Mouse (Mus musculus): ENCODE data around the gene Rmi2. TPM values are rescaled to one million over a fixed set of nuclear protein-coding genes. Genes with fewer than 3 reads are reported as not detected.

Gene Rmi2
- total RNA-seq, 4 experiments from 2014 or later, result 0.10 to 0.37 (median 0.25) TPM

DNA sequence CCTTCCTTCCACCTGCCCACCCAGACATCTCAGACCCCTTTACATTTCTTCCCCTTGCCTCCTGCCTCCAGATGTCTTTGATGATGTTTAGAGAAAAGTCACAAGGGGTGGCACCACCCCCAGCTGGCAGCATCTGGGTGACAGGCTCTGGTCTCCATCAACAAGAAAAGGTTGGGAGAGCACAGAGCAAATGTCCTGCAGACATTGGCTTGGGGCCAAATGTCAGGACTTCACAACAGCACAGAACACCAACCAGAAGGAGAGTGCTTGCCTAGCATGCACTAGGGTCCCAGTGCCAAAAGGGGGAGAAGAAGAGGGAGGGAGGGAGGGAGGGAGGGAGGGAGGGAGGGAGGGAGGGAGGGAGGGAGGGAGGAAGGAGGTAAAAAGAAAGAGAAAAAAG is 85.0 kb downstream of the Rmi2 start:
- DNase-seq (ENCODE audit: low spot score in 2 of 2), result no peak

GRCm38 (mm10) chr16:10923561-10923960 is 88.7 kb downstream of the Rmi2 start:
- DNase-seq (ENCODE audit: low spot score in 2 of 2), result no peak

- DNase-seq (ENCODE audit: low spot score in 2 of 2), result no peak
These were observed 90.8 kb downstream of the Rmi2 start for GRCm38 (mm10) chr16:10925591-10926180.

GRCm38 (mm10) chr16:10927026-10927425 is 92.2 kb downstream of the Rmi2 start:
- no peak for DNase-seq (ENCODE audit: low spot score in 2 of 2)

DNA sequence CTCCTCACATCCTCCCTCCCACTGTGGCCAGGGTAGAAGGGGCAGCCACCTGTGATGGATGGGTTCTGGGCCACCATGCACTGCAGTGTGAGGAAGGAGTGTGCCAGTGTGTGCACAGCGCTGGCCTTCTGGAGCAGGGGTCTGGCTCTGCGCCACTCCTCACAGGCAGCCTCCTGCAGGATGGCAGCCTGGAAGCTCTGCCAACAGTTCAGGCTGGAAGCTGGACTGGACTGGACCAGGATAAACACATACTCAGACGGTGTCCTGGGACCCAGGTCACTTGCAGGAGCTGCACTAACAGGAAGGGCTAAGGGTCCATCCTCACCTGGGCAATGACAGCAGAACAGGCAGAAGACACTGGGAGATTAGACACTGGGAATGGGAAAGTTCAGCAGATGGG is 98.5 kb downstream of the Rmi2 start:
- DNase-seq (ENCODE audit: low spot score in 2 of 2), result no peak

GRCm38 (mm10) chr16:10934047-10934446 is 99.2 kb downstream of the Rmi2 start:
- no peak for DNase-seq (ENCODE audit: low spot score in 2 of 2)

DNA sequence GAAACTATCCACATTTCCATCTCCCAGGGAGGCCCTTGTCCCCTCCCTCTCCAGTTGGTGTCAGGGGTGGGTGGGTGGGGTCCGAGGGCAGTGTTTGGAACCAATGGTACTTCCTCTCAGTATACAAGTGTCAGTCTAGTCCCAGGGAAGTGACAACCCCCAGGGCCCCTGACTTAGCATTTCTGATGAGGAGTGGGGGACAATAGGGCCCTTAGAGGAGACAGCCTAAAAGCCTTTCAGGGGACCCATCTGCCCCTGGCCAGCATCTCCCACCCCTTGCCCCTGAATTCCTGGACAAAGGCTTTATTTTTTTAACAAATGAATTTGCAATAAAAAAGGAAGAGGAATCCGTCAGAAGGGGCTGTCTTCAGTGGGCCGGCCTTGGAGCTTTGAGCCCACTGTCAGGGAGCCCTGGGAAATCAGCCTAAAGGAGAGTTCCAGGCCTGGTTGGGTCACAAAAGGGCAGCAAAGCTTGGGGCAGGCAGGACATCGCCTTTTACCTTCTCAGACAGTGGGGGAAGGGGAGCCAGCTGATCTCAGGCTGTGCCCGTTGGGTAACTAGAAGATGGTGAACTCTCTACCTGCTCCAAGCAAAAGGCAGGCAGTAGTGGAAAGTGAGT is 102.0 kb downstream of the Rmi2 start:
- DNase-seq (ENCODE audit: low spot score in 2 of 2), result no peak

- no peak for DNase-seq (ENCODE audit: low spot score in 2 of 2)
These were observed 102.6 kb downstream of the Rmi2 start for GRCm38 (mm10) chr16:10937497-10937896.

GRCm38 (mm10) chr16:10939932-10940331 is 105.1 kb downstream of the Rmi2 start:
- DNase-seq (ENCODE audit: low spot score in 2 of 2), result no peak

DNA sequence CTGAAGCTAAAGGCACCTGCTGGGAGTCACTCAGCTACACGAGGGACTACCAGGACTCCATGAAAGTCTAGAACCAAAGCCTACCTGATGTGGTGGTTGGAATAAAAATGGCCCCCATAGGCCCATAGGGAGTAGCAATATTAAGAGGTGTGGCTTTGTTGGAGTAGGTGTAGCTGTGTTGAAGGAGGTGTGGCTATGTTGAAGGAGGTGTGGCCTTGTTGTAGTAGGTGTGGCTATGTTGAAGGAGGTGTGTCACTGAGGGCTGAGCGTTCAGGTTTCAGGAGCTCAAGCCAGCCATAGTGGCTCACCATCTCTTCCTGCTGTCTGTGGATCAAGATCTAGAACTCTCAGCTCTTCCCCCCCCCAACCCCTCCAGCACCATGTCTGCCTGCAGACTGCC is 105.8 kb downstream of the Rmi2 start:
- DNase-seq (ENCODE audit: low spot score in 2 of 2), result no peak

Other genes with a start within 250 kb of the Rmi2 start
- gene Socs1, start 49.5 kb upstream of the Rmi2 start, total RNA-seq (2022), result 1 to 10 TPM in 1 of 4 experiments, under 1 TPM in 3; 0.53 to 1.2 (median 0.76) TPM
- not detected for gene Tnp2, start 46.4 kb upstream of the Rmi2 start, total RNA-seq (2022)
- gene Prm3, start 44.1 kb upstream of the Rmi2 start, total RNA-seq (2022), result not detected
- gene Prm2, start 38.9 kb upstream of the Rmi2 start, total RNA-seq (2022), result not detected
- gene Prm1, start 29.2 kb upstream of the Rmi2 start, total RNA-seq (2022), result not detected
- gene Gm11172, start 22.1 kb upstream of the Rmi2 start, total RNA-seq (2022), result not detected
- 100 to 1,000 TPM; 137 to 163 (median 148) TPM for gene Snn, start 225.9 kb downstream of the Rmi2 start, total RNA-seq (2022)
- gene Litaf, start 231.1 kb downstream of the Rmi2 start, total RNA-seq (2022), result 10 to 100 TPM; 12.2 to 37.8 (median 21.5) TPM